31 mouse cellular contexts compared by ENCODE assay signal in the genomic region with DNA sequence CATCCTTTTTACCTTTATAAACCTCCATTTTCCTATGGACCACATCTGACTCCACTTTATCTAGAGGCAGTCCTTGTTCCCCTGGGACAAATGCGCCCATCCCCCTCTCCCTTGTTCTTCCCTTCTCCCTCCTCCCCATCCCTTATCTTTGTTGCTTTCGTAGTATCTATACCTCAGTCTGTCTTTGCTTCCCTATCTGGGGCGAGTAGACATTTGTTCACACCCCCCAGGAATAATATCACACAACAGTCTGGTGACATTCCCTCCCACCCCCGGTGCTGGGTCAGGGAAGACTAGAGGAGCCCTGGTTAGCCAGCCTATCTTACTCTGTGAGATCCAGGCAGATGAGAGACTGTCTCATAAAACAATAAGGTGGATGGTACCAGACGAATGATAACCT. TPM values are rescaled to one million over a fixed set of nuclear protein-coding genes. Genes with fewer than 3 reads are reported as not detected.
DNase-seq lines count a peak whose midpoint lies in the region; ATAC-seq and TF ChIP-seq lines count a peak whose summit lies in the region.
"Had no signal": no experiment of that assay in that cellular context is flagged by ENCODE, and none has a peak within 500 bp of the region (broad histone marks: within the 10 kb centered on the region; RNA-seq: fewer than 3 reads in every experiment).

No protein-coding gene starts in this region.

- peak; percentile 64 to 80; a peak in 3 of 4 replicates for TF ChIP-seq EP300 in MEL (IDR thresholded peaks at IDR 0.05; ENCODE audit: low read depth in 1 of 2, low read length in 2 of 2)

- intact Hi-C loops in left cerebral cortex, postnatal 4 days (cut with DNase I): no loop called here

- WGBS in embryonic facial prominence, embryonic 14.5 days: 83% methylated on average over 5 of the region's 5 CpGs
- 83% methylated on average over 5 of the region's 5 CpGs for WGBS in embryonic facial prominence, embryonic 10.5 days
- WGBS in liver, embryonic 13.5 days (ENCODE audit: insufficient replicate concordance): 30% methylated on average over 5 of the region's 5 CpGs
- 35% methylated on average over 5 of the region's 5 CpGs for WGBS in liver, embryonic 16.5 days (ENCODE audit: insufficient replicate concordance)
- WGBS in lung, adult 2 months: 76% methylated on average over 5 of the region's 5 CpGs

- H3K36me3 ChIP-seq in embryonic facial prominence, embryonic 14.5 days (ENCODE audit: control insufficient read depth, insufficient read depth, low read length): no peaks in the 10 kb centered on the region
- no peaks in the 10 kb centered on the region for H3K36me3 ChIP-seq in embryonic facial prominence, embryonic 10.5 days (replicated peaks)
- peaks cover 0 to 2% of the 10 kb centered on the region in 2 experiments; a peak in 1 of 4 replicates for H3K36me3 ChIP-seq in MEL (ENCODE audit: control insufficient read depth in 1 of 2, insufficient read depth in 2 of 2, low read length in 2 of 2)
- H3K36me3 ChIP-seq in liver, embryonic 13.5 days: no peaks in the 10 kb centered on the region
- no peaks in the 10 kb centered on the region for H3K36me3 ChIP-seq in liver, embryonic 16.5 days (ENCODE audit: control insufficient read depth, insufficient read depth)
- H3K36me3 ChIP-seq: embryonic facial prominence, embryonic 15.5 days; heart, embryonic 12.5 days; heart, embryonic 15.5 days had no signal

- H3K9me3 ChIP-seq in embryonic facial prominence, embryonic 14.5 days (ENCODE audit: control insufficient read depth, low read length): no peaks in the 10 kb centered on the region
- H3K9me3 ChIP-seq in embryonic facial prominence, embryonic 10.5 days: no peaks in the 10 kb centered on the region
- no peaks in the 10 kb centered on the region for H3K9me3 ChIP-seq in MEL (replicated peaks; ENCODE audit: insufficient read depth, low read length)
- no peaks in the 10 kb centered on the region for H3K9me3 ChIP-seq in liver, embryonic 13.5 days (replicated peaks)
- no peaks in the 10 kb centered on the region for H3K9me3 ChIP-seq in liver, embryonic 16.5 days (replicated peaks; ENCODE audit: control insufficient read depth, low read length)
- H3K9me3 ChIP-seq: embryonic facial prominence, embryonic 15.5 days; heart, embryonic 12.5 days; heart, embryonic 15.5 days had no signal

- no peaks in the 10 kb centered on the region for H3K79me2 ChIP-seq in MEL (ENCODE audit: control insufficient read depth, insufficient read depth, low read length, poor library complexity)

- no peak for TF ChIP-seq POLR2A in MEL (IDR thresholded peaks at IDR 0.05; ENCODE audit: control insufficient read depth in 1 of 2, insufficient read depth in 1 of 2, low read depth in 1 of 2, low read length in 2 of 2, poor library complexity in 1 of 2)
- TF ChIP-seq POLR2A in lung, adult 2 months (IDR thresholded peaks at IDR 0.05; ENCODE audit: borderline replicate concordance, extremely low read depth, low read depth, low read length): no peak

- no peak overlapping the region for H3K4me2 ChIP-seq in embryonic facial prominence, embryonic 14.5 days (ENCODE audit: low read depth, low read length)
- no peak overlapping the region for H3K4me2 ChIP-seq in liver, embryonic 13.5 days
- H3K4me2 ChIP-seq in liver, embryonic 16.5 days (ENCODE audit: low read depth, low read length): no peak overlapping the region
- H3K4me2 ChIP-seq: embryonic facial prominence, embryonic 15.5 days; heart, embryonic 12.5 days; heart, embryonic 15.5 days; hindbrain, embryonic 14.5 days had no signal

- no peak for TF ChIP-seq CTCF in MEL (IDR thresholded peaks at IDR 0.05 in 2 of 3, conservative IDR thresholded peaks at IDR 0.05 in 1 of 3; ENCODE audit: control insufficient read depth in 1 of 3, insufficient read depth in 1 of 3, low read depth in 2 of 3, low read length in 3 of 3, poor library complexity in 1 of 3, severe bottlenecking in 1 of 3)
- TF ChIP-seq CTCF in lung, adult 2 months (IDR thresholded peaks at IDR 0.05; ENCODE audit: insufficient read depth, low read length): no peak

- DNase-seq in embryonic facial prominence, embryonic 14.5 days (ENCODE audit: low spot score): no peak
- no peak for DNase-seq in embryonic facial prominence, embryonic 10.5 days (ENCODE audit: low spot score)
- peak; percentile 43 for DNase-seq in MEL (ENCODE audit: low read depth, low spot score)
- DNase-seq in liver, embryonic 13.5 days: peak; percentile 17
- DNase-seq in left cerebral cortex, postnatal 4 days: no peak
- DNase-seq in lung, adult 2 months: no peak
- no peak for DNase-seq in cerebellum, postnatal 14 days
- DNase-seq: adrenal gland, postnatal 10 days; adrenal gland, postnatal 36 days; cerebellum, adult 11 months; cerebellum, adult 2 months; cerebellum, adult 9-11 months; cerebellum, postnatal 36 days; embryo, embryonic 11 days; forebrain, postnatal 0 days; gastrocnemius, adult 2 months; gastrocnemius, postnatal 14 days; heart, adult 11 months; heart, postnatal 10 days; heart, postnatal 4 days had no signal

- no peak overlapping the region for H3K4me3 ChIP-seq in embryonic facial prominence, embryonic 14.5 days (ENCODE audit: low read depth, low read length)
- no peak overlapping the region for H3K4me3 ChIP-seq in embryonic facial prominence, embryonic 10.5 days
- no peak overlapping the region for H3K4me3 ChIP-seq in MEL (ENCODE audit: control insufficient read depth in 1 of 2, insufficient read depth in 1 of 2, low read depth in 2 of 2, low read length in 2 of 2)
- H3K4me3 ChIP-seq in liver, embryonic 13.5 days (replicated peaks): no peak overlapping the region
- H3K4me3 ChIP-seq in liver, embryonic 16.5 days (ENCODE audit: low read depth, low read length): no peak overlapping the region
- no peak overlapping the region for H3K4me3 ChIP-seq in lung, adult 2 months (replicated peaks; ENCODE audit: extremely low read depth, low read depth, low read length)
- H3K4me3 ChIP-seq: embryonic facial prominence, embryonic 15.5 days; gastrocnemius, adult 2 months; heart, embryonic 12.5 days; heart, embryonic 15.5 days had no signal

- ATAC-seq in embryonic facial prominence, embryonic 14.5 days (ENCODE audit: low read depth): peak; percentile 15; the same call in 1 of the 2 replicates
- peak; percentile 81 for ATAC-seq in liver, embryonic 13.5 days (ENCODE audit: low read depth)
- ATAC-seq in liver, embryonic 16.5 days (ENCODE audit: low read depth): 0 out of 2 replicates have a peak, but pooled peaks have one; percentile 50
- ATAC-seq: forebrain, embryonic 14.5 days; forebrain, postnatal 0 days; Patski had no signal

- TF ChIP-seq RAD21 in MEL (IDR thresholded peaks at IDR 0.05; ENCODE audit: low read depth, low read length): no peak

- no peaks in the 10 kb centered on the region for H3K4me1 ChIP-seq in embryonic facial prominence, embryonic 14.5 days (ENCODE audit: control insufficient read depth, insufficient read depth, low read length)
- H3K4me1 ChIP-seq in embryonic facial prominence, embryonic 10.5 days: no peaks in the 10 kb centered on the region
- peaks cover 0 to 3% of the 10 kb centered on the region in 2 experiments; a peak in 1 of 4 replicates for H3K4me1 ChIP-seq in MEL (ENCODE audit: control insufficient read depth in 1 of 2, insufficient read depth in 2 of 2, low read length in 2 of 2)
- peaks cover 5% of the 10 kb centered on the region for H3K4me1 ChIP-seq in liver, embryonic 13.5 days (replicated peaks)
- H3K4me1 ChIP-seq in liver, embryonic 16.5 days (ENCODE audit: control insufficient read depth, low read depth, low read length): no peaks in the 10 kb centered on the region
- no peaks in the 10 kb centered on the region for H3K4me1 ChIP-seq in lung, adult 2 months (ENCODE audit: control insufficient read depth, insufficient read depth, low read length)
- H3K4me1 ChIP-seq: embryonic facial prominence, embryonic 15.5 days; heart, embryonic 12.5 days; heart, embryonic 15.5 days had no signal

- H3K27ac ChIP-seq in embryonic facial prominence, embryonic 14.5 days (replicated peaks; ENCODE audit: low read depth, low read length): no peak overlapping the region
- H3K27ac ChIP-seq in embryonic facial prominence, embryonic 10.5 days (replicated peaks): no peak overlapping the region
- no peak overlapping the region for H3K27ac ChIP-seq in MEL (ENCODE audit: control insufficient read depth, low read depth, low read length)
- H3K27ac ChIP-seq in liver, embryonic 13.5 days: no peak overlapping the region
- no peak overlapping the region for H3K27ac ChIP-seq in liver, embryonic 16.5 days (ENCODE audit: low read length)
- H3K27ac ChIP-seq: embryonic facial prominence, embryonic 15.5 days; gastrocnemius, adult 2 months; heart, embryonic 15.5 days; hindbrain, embryonic 14.5 days had no signal

- H3K9ac ChIP-seq in embryonic facial prominence, embryonic 14.5 days (ENCODE audit: low read depth, low read length): no peak overlapping the region
- no peak overlapping the region for H3K9ac ChIP-seq in MEL (ENCODE audit: control insufficient read depth, low read depth, low read length, poor library complexity, severe bottlenecking)
- no peak overlapping the region for H3K9ac ChIP-seq in liver, embryonic 13.5 days
- H3K9ac ChIP-seq in liver, embryonic 16.5 days (ENCODE audit: low read depth, low read length): no peak overlapping the region
- H3K9ac ChIP-seq: embryonic facial prominence, embryonic 15.5 days; forebrain, postnatal 0 days; heart, embryonic 12.5 days; heart, embryonic 15.5 days; hindbrain, embryonic 14.5 days had no signal

- H3K27me3 ChIP-seq in embryonic facial prominence, embryonic 14.5 days (replicated peaks; ENCODE audit: control insufficient read depth, insufficient read depth, low read length): no peaks in the 10 kb centered on the region
- no peaks in the 10 kb centered on the region for H3K27me3 ChIP-seq in embryonic facial prominence, embryonic 10.5 days (replicated peaks; ENCODE audit: low read depth, poor library complexity, severe bottlenecking)
- no peaks in the 10 kb centered on the region for H3K27me3 ChIP-seq in MEL (ENCODE audit: control insufficient read depth in 1 of 2, insufficient read depth in 2 of 2, low read length in 2 of 2)
- no peaks in the 10 kb centered on the region for H3K27me3 ChIP-seq in liver, embryonic 13.5 days
- H3K27me3 ChIP-seq in liver, embryonic 16.5 days (ENCODE audit: control insufficient read depth, insufficient read depth, low read depth, low read length): no peaks in the 10 kb centered on the region
- H3K27me3 ChIP-seq: embryonic facial prominence, embryonic 15.5 days; heart, embryonic 12.5 days; heart, embryonic 15.5 days; Patski had no signal

RNA-seq across cellular contexts. Expression of a gene that starts 9.4 kb away (rescaled TPM):
- polyA plus RNA-seq in embryonic facial prominence, embryonic 14.5 days (2014; fragmentation: Nextera tagmentation; extraction: Ambion mirVana): 0.25 and 0.95 TPM in 2 replicates
- polyA plus RNA-seq in embryonic facial prominence, embryonic 10.5 days (2016; fragmentation: Nextera tagmentation; extraction: Ambion mirVana): 0.02 and 0.05 TPM in 2 replicates
- not detected in 2 replicates for total RNA-seq in MEL (2012; rRNA removed)
- polyA plus RNA-seq in MEL (2012; ENCODE audit: insufficient read depth in 1 of 2, insufficient read length in 2 of 2, low read depth in 1 of 2, low replicate concordance in 2 of 2, missing spikeins in 1 of 2): not detected
- 0.03 TPM in 1 of 2 replicates, not detected in the other for polyA plus RNA-seq in liver, embryonic 13.5 days (2015; fragmentation: Nextera tagmentation; extraction: Ambion mirVana)
- polyA plus RNA-seq in liver, embryonic 16.5 days (2015; fragmentation: Nextera tagmentation; extraction: Ambion mirVana): not detected in 2 replicates
- 1 to 10 TPM; 1.3 to 1.8 TPM for total RNA-seq in left cerebral cortex, postnatal 4 days (2021)
- 1.7 and 2.7 TPM in 2 replicates for polyA plus RNA-seq in lung, adult 2 months (2012; rRNA removed)
- total RNA-seq: ES-E14; gastrocnemius, postnatal 14 days; gastrocnemius, postnatal 4 days; heart, postnatal 4 days had no signal
- polyA plus RNA-seq: embryonic facial prominence, embryonic 11.5 days; forebrain, embryonic 11.5 days; heart, embryonic 12.5 days; Patski had no signal

RNA-seq across cellular contexts. Expression of a gene that starts 23.1 kb away (rescaled TPM):
- polyA plus RNA-seq in embryonic facial prominence, embryonic 14.5 days (2014; fragmentation: Nextera tagmentation; extraction: Ambion mirVana): 20.0 and 22.3 TPM in 2 replicates
- 17.5 and 17.9 TPM in 2 replicates for polyA plus RNA-seq in embryonic facial prominence, embryonic 10.5 days (2016; fragmentation: Nextera tagmentation; extraction: Ambion mirVana)
- total RNA-seq in MEL (2012; rRNA removed): 59.3 and 62.3 TPM in 2 replicates
- 10 to 100 TPM; 25.8 to 45.5 TPM for polyA plus RNA-seq in MEL (2012; ENCODE audit: insufficient read depth in 1 of 2, insufficient read length in 2 of 2, low read depth in 1 of 2, low replicate concordance in 2 of 2, missing spikeins in 1 of 2)
- 9.1 and 10.6 TPM in 2 replicates for polyA plus RNA-seq in liver, embryonic 13.5 days (2015; fragmentation: Nextera tagmentation; extraction: Ambion mirVana)
- polyA plus RNA-seq in liver, embryonic 16.5 days (2015; fragmentation: Nextera tagmentation; extraction: Ambion mirVana): 9.3 and 9.9 TPM in 2 replicates
- 10 to 100 TPM; 33.0 to 33.1 TPM for total RNA-seq in left cerebral cortex, postnatal 4 days (2021)
- polyA plus RNA-seq in lung, adult 2 months (2012; rRNA removed): 20.4 and 22.2 TPM in 2 replicates

Comparison
In these comparisons a context has a peak if more than half of its experiments do, and no peak if none do; other contexts are left out.
1. ATAC-seq: peak in every context shown above with its lines; median percentile 81 in liver, embryonic 13.5 days; 50 in liver, embryonic 16.5 days; 15 in embryonic facial prominence, embryonic 14.5 days.
2. DNase-seq: peak in MEL (single experiment) and liver, embryonic 13.5 days (single experiment); none in embryonic facial prominence, embryonic 14.5 days (single experiment), embryonic facial prominence, embryonic 10.5 days (single experiment), left cerebral cortex, postnatal 4 days (single experiment), lung, adult 2 months (single experiment) and cerebellum, postnatal 14 days (0 of 2).